Mouse (Mus musculus) right cerebral cortex, postnatal 25 days (tissue): ENCODE results near the gene Hhat.
A peak's percentile ranks its signal among the peaks of the same experiment; 100 is the strongest.

Source experiments
- DNase-seq: peaks from one replicate; pipeline ENCODE4 v3.0.0; 2022

Hhat gene

DNA sequence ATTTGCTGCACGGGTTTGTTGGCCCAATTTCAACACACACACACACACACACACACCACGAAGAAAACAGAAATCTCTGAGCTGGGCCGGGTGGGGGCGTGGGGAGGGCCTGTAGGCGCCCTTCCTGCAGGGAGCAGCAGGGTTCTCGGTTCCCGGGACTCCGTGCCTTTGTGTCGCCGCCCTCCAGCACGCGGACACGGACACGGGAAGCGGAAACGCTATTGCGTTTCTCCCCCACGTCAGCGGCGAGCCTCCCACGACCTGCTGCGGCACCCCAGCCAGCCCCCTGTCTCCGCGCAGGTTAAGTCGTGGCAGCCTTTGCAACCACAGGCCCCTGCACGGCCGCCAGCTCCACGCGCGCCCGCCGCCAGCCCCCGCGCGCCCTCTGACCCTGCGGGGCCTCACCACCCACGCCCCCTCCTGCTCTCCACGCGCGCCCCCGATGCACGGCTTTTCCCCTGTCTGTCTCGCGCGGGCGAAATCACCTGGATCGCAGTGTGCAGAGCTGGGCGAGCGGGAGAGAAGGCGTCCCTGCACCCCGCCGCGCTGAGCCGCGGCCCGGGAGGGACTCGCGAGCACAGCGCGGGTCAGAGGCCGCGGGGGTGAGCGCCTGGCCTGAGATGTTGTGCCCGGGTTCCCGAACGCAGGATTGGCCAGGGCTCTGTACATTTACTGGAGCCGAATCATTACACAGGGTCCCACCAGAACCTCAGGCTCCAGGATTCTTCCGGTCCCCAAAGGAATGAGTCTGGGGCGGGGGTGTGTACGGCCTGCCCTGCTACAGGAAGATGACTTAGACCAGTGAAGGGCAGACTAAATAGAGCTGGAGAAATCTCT lies at the start of gene Hhat:
Gene Hhat, minus strand, starts transcription at position 729 of the 837 bp plus-strand sequence.
- peak; percentile 77 for DNase-seq

DNA sequence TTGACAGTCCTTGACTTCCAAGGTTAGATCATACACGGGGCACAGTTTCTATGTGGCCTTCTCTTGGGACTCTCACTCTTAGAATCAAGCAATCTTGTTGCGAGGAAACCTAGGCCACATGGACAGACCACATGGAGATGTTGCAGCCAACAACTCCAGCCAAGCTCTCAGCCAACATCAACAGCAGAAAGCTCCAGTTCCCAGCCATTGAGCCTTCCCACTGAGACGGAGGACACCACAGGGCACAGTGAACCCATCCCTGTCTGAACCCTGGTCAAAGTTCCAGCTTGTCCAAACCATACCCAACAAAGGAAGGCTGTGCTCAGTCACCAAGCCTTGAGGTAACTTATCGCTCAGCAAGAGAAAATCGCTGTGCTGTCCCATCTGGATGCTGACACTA lies 47.3 kb upstream of the Hhat start:
- no peak for DNase-seq

DNA sequence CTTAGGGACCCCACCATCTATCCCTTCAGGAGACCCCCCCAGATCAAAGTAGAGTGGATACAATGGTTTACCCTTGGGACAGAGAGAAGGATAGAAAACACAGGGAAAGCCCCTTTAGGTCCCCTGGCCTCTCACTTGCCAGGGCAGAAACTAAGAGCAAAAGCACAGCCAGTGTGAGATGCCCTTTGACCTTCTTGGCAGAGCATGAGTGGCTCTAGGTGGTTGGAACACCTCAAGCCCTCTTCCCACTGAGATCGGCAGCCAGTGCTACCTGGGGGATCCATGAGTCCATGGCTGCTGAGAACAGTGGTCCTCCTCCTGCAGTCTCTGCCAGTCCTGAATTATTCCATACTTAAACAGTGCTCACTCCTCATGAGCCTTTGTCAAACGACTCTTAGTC lies 44.8 kb upstream of the Hhat start:
- DNase-seq, result no peak

DNA sequence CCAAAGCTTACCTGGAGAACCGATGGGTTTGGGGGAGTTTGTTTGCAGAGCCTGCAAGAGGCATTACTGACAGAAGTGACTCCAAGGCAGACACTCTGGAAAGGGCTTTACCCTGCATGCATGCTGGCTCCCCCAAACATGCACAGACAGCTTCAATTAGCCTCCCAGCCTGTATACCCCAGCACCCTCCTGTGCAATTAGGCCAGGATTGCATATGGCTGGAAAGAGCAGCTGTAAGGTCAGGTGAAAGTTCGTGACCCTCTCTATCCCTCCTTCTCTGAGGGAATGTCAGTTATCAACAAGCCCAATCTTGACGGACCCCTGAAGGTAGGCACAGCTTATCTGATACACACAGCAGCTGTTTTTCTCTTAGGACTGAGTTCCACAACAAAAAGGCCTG lies 43.7 kb upstream of the Hhat start:
- no peak for DNase-seq

DNA sequence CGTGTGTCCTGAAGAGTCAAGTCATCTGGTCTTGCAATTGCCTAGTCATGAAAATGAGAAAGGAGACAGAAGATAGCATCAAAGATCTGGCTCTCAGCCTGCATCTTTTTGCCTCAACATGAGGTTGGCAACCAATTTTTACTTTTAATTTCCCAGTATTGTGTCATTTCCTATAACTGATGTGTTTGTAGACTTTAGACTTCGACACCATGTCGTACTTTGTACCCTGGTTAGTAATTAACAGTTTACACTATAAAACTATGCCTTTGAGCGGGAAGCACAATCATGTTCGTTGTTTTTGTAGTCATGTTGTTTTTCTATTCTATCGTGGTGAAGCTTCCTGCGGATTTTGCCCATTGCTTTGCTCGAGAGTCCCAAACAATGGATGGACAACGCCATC lies 41.7 kb upstream of the Hhat start:
- DNase-seq, result no peak

DNA sequence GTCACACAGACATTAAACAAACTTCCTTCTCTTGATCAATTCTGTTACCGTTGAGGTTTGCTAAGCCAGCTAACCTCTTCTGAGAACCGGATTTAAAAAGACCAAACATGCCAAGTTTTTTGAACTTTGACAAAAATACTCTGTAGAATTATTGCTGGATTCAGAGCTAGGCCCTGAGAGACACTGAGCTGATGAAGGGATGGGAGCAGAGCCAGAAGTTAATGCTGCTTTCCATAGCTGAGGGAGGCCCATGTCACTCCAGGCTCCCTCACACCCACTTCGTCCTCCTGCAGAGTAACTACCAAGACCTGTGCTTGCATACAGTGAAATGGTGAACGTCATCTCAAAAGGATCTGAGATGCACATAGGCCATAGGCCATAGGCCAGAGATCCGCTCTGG lies 41.3 kb upstream of the Hhat start:
- DNase-seq, result no peak

DNA sequence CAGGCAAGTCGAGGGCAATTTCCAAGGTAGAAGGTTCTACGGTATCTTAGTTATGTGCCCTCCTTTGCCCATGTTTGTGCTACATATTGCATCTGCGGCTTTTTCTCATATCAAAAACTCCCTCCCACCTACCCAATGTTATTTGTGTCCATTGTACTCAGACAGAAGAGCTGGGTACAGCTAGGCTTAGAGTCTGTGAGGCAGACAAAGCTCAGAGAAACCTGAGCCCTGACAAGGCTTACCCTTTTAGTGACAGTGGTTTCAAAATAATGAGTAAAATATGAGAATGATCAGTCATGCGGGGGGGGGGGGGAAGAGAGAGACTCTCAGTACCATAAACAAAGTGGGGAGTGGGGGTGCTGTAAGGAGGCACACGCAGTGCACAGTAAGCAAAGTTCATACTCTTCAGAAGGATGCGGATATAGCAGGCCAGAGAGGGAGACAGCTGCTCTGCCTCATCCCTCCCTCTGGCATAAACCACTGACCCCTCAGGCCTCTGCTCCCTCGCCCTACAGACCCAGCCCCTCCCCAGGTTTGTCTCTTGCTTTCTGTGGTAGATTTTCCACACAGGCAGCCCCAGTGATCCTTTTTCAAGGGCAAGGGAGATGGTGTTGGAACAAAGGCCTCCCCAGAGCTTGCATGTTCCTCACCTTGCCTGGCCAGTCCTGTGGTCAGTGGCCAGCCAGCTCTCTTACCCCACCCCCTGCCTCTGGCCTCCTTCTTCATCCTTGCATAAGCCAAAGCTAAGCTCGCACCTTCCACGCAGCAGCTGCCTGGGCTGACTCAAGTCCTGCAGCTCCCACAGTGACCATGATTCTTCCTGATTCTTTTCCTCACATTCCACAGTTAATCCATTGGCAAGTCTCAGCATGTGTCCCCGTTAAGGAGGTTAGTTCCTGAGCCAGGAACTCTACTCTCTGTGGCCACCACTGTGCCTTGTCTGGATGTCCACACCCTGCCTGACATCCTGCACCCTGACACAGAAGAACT lies 35.4 kb upstream of the Hhat start:
- peak; percentile 32 for DNase-seq

DNA sequence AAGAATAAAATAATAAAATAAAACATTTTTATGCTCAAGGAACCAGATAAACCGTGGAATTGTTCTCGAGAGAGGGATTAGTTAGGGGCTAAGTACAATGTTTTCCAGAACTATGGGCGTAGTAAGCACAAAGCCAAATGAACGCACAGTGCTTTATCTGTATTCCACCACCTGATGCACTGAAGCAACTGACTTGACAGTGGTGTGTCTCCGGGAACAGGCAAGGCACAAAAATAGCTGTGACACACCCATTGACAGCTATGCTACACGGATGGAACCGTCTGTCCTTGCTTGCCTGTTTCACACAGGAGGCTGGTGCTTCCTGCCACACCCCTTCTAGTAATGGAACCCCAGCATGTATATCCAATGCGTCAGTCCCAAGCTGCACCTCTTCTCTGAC lies 29.3 kb upstream of the Hhat start:
- no peak for DNase-seq

DNA sequence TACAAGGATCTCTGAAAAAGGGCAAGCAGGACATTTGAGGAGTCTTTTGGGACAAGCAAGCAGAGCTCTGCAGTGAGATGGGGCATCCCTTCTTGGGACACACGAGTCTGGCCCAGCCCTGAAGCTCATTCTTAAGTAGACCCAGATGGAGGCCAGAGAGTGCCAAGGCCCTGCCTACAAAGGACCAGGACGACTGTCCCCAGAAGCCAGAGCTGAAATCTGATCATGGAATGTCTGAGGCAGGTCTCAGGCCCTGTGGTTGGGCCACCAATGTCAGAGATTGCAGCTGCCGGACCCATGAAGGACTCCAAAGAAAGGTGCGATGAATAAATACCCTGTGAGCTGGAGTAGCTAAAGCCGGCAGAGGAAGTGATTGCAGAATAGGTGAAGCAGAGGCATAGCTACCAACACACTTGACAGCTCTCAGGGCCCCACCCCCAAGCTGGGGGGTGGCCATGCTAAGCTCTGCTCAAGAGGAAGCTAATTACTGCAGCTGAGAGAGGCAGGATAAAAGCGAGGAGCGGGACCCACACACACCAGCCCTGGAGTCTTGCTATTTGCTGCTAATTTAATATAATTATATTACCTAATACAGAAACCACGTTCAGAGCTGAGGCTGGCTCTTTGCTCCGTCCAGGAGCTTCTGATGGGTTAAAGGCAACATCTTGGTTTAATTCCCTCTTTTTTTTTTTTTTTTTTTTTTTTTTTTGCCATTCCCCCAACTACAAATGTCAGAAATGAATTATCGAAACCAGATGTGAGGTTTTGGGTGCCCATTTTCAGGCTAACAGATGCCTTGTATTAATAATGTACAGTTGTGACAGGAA lies 28.4 kb upstream of the Hhat start:
- no peak for DNase-seq

DNA sequence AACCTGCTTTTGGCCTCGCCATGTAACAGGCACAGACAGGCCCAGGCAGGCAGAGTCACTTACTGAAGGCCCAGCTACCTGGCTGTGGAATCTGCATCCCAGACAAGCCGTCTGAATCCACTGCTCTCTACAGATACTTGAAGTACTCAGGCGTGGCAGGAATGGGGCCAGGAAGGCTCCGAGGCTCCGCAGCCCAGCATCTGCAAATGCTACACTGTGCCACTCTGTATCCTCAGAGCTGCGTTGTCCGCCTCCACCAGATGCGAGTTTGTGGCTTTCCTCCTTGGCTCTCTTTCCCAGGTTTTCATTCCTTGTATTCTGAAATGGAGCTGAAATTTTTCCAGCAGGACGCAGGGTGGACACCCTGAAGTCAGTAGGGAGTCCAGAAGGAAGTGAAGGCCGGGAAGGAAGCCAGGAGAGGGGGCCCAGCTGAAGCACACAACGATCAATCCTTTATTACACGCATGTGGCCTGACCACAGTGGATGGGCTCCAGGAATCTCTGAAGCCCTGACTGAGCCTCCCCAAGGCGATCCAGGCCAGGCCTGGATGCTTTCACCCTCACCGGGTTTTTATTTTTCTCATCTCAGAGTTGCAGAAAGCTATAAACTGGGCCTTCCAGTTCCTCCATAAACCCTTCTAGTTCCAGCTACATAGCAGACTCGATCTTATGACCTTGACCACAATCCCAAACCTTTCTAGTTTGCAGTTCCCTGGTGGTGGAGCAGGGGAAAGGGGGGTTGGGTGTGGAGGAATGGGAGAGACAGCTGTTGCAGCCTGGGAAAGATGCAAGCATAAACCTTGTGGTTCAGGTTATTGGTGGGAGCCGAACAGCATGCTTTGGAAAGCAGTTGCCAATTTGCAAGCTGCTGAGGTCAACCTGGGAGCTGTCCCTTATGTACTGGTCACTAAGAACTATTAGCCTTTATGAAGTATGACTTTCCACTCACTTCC lies 27.5 kb upstream of the Hhat start:
- DNase-seq, result no peak

DNA sequence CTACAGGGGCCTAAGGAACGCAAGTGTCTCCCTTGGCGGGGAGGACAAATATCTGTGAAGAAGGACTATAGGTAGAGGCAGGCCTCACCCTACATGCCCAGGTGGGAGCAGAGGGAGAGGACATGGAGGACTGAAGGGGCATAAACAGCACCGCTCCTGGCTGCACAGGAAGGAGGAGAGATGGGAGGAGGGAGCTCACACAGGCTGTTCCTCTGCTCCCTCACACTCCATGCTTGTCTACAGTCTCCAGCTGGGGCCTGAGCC lies 25.9 kb upstream of the Hhat start:
- DNase-seq, result no peak

DNA sequence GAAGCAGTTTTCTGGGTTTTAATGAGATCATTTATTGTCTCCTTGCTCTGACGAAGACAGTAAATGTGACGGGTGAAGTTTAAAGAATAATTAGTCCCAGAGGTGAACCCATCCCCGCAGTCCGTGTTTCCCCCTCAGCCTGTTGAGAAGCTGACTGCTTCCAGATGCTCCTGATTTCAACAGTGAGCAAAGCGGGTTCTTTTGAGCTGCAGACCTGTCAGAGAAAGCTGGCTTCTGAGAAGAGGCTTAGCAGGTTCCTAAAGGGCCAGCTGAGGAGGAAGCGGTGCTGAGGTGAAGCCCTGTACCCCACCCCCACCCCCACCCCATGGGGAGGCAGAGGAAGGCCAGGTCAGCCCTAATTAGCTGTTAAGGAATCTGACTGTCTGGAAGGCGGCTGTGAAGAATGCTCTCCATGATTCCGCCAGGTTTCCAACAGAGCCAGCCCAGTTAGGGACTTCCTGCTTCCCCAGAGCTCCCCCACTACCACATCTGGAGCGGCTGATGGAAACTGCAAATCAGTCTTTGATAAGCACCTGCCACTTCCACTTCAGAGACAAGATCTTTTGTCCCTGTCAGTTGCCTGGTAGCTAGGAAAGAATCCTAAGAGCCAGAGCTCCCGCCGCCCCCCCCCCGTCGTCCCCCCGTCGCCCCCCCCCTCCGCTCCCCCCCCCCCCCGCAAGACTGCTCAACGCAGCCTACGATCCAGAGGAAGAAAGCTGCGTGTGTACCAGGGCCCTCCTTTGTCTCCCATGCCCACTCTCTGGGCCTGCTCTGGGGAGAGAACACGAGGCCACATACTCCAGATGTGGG lies 25.4 kb upstream of the Hhat start:
- DNase-seq, result no peak

DNA sequence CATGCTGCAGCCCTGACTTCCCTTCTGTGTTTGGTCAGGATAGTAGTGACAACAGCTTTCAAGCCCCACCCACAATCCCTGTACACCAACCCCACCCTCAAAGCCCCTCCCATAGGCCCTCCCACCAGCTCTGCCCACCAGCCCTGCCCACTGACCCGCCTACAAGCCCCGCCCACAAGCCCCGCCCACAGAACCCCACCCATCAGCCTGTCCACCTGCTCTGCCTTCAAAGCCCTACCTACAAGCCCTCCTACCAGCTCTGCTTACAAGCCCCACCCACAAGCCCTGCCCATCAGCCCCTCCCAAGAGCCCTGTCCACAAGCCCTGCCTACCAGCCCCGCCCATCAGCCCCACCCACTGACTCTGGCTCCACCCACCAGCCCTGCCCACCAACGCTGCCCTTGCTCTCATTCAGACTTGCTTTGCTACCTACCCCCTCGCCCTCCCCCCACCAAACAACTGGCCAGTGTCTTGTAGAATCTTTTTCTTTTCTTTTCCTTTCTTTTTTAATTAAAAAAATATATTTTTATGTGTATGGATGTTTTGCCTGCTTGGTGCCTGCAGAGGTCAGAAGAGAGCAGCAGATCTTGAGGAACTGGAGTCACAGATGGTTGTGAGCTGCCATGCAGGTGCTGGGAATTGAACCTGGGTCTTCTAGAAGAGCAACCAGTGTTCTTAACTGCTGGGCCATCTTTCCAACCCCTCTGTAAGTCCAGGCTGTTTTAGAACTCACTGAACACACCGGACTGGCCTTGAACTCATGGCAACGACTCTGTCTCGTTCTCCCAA lies 24.1 kb upstream of the Hhat start:
- DNase-seq, result no peak

DNA sequence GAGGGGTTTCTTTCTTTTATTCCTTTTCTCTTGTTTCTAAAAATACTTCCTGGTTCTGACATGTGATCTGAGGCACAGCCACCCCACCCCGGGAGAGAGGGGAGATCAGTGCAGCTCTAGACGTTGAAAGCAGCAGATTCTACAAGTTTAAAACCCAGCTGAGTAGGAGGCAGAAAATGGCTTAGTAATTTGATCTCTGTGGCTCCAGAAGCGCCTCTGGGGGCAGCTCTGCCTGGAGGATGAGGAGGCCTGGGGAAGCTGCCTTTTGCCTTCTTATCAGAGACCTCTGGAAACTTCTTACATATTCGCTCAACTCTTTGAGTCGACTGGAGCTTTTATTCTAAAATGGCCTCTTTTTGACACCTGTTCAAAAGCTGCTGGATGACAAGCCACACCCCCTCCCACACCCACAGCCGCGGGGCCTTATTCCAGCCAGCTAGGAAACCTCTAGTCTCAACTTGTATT lies 20.9 kb upstream of the Hhat start:
- no peak for DNase-seq

DNA sequence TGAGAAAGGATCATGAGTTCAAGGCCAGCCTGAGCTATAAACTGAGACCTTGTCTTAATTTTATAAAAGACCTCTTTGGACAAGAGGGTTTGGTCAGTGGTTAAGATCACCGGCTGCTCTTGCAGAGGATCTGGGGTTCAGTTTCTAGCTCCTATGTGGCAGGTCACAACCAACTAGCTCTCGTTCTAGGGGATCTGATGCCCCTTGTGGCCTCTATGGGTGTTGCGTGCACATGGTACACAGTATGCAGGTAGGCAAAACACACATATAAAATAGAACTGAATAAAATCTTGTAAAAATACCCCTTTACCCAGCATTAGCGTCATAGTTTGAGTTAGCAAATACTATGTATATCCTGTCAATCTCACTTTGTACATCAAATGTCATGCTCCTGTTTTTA lies 19.4 kb upstream of the Hhat start:
- no peak for DNase-seq

DNA sequence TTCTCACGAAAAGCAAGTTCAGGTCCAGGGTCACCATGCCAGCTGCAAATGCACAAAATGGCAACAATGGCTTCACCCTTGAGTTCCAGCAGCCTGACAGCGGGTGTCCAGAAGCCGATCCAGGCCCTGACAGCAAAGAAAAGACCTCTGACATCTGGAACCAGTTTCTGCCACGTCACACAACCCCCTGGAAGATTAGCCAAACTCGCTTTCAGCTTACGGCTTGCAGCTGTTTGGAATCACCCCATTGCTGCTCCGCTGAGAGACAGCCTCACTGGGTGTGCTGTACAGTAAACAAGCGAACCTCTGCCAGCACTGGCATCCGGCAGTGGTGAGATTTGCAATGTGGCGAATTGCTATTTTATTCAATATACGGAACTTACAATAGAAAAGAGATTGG lies 18.8 kb upstream of the Hhat start:
- DNase-seq, result no peak

DNA sequence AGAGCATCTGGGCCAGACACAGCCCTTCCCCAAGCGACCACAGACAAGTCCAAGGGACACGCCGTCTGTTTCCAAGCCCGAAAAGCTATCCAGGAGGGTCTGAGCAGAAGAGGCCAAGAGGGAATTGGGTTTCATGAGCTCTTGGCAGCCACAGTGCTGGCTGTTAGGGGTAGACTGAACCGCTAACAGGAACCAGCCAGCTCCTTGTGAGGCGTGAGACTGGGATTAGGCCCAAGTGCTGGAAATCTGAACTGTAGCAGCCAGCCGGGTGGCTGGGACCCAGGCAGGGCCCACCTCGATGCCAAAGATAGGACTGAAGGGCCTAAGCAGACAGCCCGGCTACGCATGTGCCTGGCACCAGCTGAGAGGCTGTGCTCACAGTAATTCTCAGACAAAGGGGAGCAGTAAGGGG lies 18.1 kb upstream of the Hhat start:
- DNase-seq, result no peak

DNA sequence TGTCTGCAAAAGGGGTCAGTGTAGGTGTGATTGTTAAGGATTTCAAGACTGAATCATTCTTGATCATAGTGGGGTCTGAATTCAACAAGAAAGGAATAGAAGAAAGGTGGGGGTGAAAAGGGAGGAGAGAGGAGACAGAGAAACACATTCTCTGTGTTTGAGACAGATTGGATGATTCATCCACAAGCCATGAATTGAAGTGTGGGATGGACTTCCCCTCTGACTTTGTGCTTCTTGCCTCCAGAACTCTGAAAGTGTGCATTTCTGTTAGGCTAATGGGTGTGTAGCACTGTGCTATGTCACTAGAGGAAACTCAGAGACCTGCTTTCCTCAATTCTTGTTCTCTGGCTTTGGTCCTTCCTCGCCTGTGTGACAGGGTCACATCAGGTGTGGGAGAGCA lies 15.2 kb upstream of the Hhat start:
- DNase-seq, result no peak

DNA sequence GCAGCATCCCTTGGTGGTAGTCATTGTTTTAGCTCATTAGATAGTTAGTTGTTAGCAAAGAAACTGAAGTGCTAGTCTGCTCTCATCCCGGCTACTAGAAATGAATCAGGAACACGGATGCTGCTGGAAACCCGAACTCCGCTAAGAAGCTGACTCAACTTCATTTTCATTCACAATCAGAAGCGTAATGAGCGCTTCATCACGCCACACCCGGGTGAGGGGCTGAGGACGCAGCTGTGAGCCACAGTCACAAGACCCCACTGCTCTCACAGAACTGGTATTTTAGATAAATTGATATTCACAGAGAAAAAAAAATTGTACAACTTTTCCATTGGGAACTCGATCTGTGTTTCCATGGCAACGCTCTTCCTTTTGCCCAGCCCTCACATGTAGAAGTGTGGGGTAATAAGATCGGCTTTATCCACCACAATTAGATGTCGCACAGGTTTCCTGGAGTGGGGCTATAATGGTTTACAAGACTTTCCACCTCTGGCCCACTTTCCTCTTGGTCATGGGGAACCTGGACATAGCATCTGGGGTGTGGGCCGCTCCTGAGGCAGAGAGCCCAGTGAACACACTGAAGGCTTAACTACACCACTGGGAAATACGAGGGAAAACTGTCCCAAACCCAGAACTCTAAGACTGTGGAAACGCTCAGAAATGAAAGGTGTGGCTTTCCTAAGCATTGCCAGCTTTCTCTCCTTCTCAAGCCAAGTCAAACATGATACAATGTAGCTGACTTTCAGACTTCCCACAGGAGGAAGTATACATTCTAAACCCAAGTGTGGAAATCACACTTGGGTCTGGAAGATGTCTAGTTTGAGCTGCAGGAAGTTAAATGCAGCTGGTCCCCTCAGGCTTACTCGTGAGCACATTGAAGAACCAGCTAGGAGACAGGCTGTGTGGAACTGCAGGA lies 14.3 kb upstream of the Hhat start:
- DNase-seq, result peak; percentile 27
